Mouse (Mus musculus) embryo, embryonic 11.5 days (tissue): Measurements from ENCODE around the gene Gm3404.
"Not testable (repeated sequence)": the region's sequence is repeated elsewhere in the genome, so short reads cannot be mapped to it uniquely, and the experiment has no call there.

Experiments used
- DNase-seq: peaks from one replicate; pipeline ENCODE4 v3.0.0-alpha.2; 2012; ENCODE audit warnings: low read depth, low spot score

The Gm3404 gene

GRCm38 (mm10) chr5:146525501-146525900 is at the start of gene Gm3404:
Gene Gm3404, plus strand, starts transcription at chr5:146525801.
- not testable (repeated sequence) for DNase-seq

- DNase-seq: not testable (repeated sequence)
Measured at GRCm38 (mm10) chr5:146479564-146479963, 46.0 kb upstream of the Gm3404 start.

- DNase-seq: not testable (repeated sequence)
Measured at GRCm38 (mm10) chr5:146481665-146482064, 43.9 kb upstream of the Gm3404 start, which contains the start of gene Gm6408. Gene Gm6408, plus strand, starts transcription at chr5:146481965.

- not testable (repeated sequence) for DNase-seq
Measured at GRCm38 (mm10) chr5:146488959-146489358, 36.6 kb upstream of the Gm3404 start.

- DNase-seq: not testable (repeated sequence)
Measured at GRCm38 (mm10) chr5:146491063-146491462, 34.5 kb upstream of the Gm3404 start, which contains the start of gene Gm6370. Gene Gm6370, plus strand, starts transcription at chr5:146491363.

- not testable (repeated sequence) for DNase-seq
Measured at GRCm38 (mm10) chr5:146502099-146502498, 23.5 kb upstream of the Gm3404 start, which contains the start of gene 4930449I24Rik. Gene 4930449I24Rik, plus strand, starts transcription at chr5:146502399.

- DNase-seq: not testable (repeated sequence)
Measured at GRCm38 (mm10) chr5:146513823-146514222, 11.8 kb upstream of the Gm3404 start, which contains the start of gene Gm3402. Gene Gm3402, plus strand, starts transcription at chr5:146514123.

- not testable (repeated sequence) for DNase-seq
Measured at GRCm38 (mm10) chr5:146537347-146537746, 11.7 kb downstream of the Gm3404 start, which contains the start of gene Gm3409. Gene Gm3409, plus strand, starts transcription at chr5:146537647.

GRCm38 (mm10) chr5:146555836-146556235 is 30.2 kb downstream of the Gm3404 start, which contains the start of gene Gm3415:
Gene Gm3415, plus strand, starts transcription at chr5:146556136.
- DNase-seq: not testable (repeated sequence)

GRCm38 (mm10) chr5:146564259-146564658 is 38.7 kb downstream of the Gm3404 start:
- DNase-seq: no peak

- peak; percentile 47 for DNase-seq
Measured at GRCm38 (mm10) chr5:146567054-146567453, 41.5 kb downstream of the Gm3404 start.

- DNase-seq: not testable (repeated sequence)
Measured at GRCm38 (mm10) chr5:146570179-146570578, 44.6 kb downstream of the Gm3404 start.

GRCm38 (mm10) chr5:146571830-146572734 is 46.5 kb downstream of the Gm3404 start:
- not testable (repeated sequence) for DNase-seq

GRCm38 (mm10) chr5:146572735-146573042 is 47.1 kb downstream of the Gm3404 start:
- DNase-seq: not testable (repeated sequence)

- DNase-seq: no peak
Measured at GRCm38 (mm10) chr5:146576668-146577067, 51.1 kb downstream of the Gm3404 start.
